Mouse (Mus musculus) spleen, adult 12 weeks (tissue): ENCODE measurements around the gene Ncdn.

Source experiments
- DNase-seq: peaks from one replicate; pipeline ENCODE4 v3.0.0; 2022; ENCODE audit warnings: low spot score

The Ncdn gene

DNA sequence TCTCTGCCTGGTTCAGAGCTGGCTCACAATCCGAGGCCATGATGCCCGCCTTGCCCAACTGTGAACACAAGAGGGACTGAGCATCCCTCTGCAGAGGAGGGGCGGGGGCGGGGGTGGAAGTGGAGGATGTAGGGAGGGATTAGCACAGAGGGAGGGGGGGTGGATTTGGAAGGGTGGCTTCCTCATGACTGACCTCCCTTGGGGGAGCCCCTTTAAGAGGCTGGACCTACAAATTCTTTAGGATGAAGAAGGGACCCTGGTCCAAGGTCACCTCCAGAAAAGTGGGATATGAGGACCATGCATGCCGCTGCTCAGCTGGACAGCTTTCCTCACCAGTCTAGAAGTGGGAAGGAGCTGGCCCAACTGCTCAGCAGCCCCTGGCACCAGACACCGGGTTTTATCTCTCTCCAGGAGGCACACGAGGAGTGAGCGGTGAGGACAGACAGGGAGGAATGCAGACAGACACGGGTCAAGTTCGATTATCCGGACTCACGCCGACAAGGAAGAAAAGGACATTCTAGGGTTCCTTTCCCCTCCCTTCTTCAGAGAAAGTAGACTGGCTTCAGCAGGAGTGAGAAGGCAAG is 1.1 kb downstream of the Ncdn start:
- DNase-seq: no peak

GRCm38 (mm10) chr4:126751556-126752023 is 1.6 kb downstream of the Ncdn start:
- no peak for DNase-seq

- no peak for DNase-seq
These were observed 2.2 kb downstream of the Ncdn start for GRCm38 (mm10) chr4:126750863-126751555.

- no peak for DNase-seq
These were observed 3.1 kb downstream of the Ncdn start for GRCm38 (mm10) chr4:126750046-126750683.

- no peak for DNase-seq
These were observed 3.7 kb downstream of the Ncdn start for GRCm38 (mm10) chr4:126749553-126749952.

GRCm38 (mm10) chr4:126748381-126748780 is 4.9 kb downstream of the Ncdn start:
- DNase-seq: no peak

- no peak for DNase-seq
These were observed 6.9 kb downstream of the Ncdn start for GRCm38 (mm10) chr4:126746194-126746840.

GRCm38 (mm10) chr4:126745506-126746193 is 7.6 kb downstream of the Ncdn start:
- peak; percentile 40 for DNase-seq

GRCm38 (mm10) chr4:126744831-126745230 is 8.4 kb downstream of the Ncdn start:
- DNase-seq: no peak

DNA sequence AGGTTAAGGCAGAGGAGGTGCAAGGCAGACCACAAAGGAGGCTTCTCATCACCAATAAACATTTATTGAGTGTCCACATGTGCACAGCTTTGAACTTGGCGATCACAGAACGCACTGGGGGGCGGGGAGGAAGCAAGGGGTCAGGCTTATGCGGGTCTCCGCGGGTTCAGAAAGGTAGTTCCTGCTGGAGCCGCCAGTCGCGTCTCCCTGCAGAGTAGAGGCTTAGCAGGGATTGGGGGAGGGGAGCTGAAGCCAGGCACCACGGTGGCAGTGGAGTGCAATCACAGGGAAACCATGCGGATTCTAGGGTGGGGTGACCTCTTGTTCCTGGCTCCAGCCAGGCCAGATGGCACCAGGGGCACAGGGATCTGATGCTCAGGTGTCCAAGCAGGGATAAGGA is 9.5 kb downstream of the Ncdn start:
- no peak for DNase-seq

DNA sequence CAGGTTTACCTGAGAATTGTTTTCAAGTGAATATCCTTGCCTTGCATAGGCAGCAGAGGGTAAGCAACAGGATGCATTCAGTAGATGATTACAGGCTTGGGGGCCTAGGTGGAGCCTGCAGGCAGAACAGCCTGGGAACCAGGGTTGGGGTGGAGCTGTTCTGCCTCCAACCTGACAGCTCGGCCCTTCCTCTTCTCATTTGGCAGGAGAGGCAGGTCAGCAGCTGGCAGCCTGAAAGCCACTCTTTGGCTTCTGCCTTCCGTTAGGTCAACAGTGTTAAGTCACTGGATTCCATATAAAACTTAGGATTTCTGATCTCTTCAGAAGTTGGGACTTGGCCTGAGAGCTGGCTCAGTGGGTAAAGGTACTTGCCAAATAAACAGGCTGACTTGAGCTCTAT is 10.3 kb downstream of the Ncdn start:
- DNase-seq: no peak

GRCm38 (mm10) chr4:126741448-126741847 is 11.8 kb downstream of the Ncdn start:
- DNase-seq: peak; percentile 62

DNA sequence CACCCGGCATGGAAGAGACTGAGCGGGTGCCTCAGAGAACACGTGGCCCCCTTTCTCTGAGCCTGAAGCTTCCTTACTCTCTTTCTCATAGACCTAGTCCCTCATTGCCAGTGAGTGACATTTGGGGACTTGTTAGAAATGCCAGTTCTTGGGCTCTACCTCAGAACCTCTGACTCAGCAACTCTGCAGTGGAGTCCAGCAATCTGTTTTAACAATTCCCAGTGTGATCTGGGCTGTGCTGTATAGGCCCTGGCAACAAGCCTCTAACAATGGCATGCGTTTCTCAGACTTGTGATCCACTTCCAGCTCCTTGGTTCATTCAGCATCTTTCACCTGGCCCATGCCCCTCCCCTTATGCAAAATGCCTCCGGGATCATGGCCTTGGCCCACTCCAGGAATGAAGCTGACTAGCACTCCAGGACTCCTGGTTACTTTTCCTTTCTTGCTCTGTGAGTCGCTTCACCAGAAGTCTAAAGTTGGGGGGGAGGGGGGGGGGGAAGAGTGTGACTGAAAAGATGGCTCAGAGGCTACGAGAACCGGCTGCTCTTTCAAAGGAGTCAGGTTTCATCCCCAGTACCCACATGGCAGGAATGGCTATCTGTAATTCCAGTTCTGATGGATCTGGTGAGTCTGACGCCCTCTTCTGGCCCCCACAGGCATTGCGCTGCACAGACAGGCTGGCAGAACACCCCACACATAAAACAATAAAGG is 13.1 kb downstream of the Ncdn start:
- DNase-seq: no peak

DNA sequence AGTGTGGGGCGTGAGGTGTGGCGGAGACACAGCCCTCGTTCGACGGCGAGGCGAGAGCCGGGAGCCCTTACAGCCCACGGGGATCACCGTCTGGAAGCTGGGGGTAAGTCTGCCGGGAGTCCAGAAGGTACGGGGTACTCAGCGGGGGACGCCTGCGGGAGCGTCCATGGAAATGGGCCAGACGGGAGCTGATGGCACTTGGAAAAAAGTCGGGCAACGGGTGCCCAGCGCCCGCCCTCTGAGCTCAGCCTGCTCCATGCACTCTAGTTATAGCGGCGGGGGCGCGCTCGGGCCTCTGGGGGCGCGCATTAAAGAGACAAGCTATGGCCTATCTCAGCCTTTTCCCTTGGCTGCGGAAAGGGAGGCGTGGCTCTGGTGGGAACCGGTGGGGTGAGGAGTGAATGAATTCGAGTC is 17.2 kb downstream of the Ncdn start, which contains the start of gene Tfap2e:
Gene Tfap2e (minus strand): TSS at position 240 of the 414 bp plus-strand sequence.
- DNase-seq: no peak

DNA sequence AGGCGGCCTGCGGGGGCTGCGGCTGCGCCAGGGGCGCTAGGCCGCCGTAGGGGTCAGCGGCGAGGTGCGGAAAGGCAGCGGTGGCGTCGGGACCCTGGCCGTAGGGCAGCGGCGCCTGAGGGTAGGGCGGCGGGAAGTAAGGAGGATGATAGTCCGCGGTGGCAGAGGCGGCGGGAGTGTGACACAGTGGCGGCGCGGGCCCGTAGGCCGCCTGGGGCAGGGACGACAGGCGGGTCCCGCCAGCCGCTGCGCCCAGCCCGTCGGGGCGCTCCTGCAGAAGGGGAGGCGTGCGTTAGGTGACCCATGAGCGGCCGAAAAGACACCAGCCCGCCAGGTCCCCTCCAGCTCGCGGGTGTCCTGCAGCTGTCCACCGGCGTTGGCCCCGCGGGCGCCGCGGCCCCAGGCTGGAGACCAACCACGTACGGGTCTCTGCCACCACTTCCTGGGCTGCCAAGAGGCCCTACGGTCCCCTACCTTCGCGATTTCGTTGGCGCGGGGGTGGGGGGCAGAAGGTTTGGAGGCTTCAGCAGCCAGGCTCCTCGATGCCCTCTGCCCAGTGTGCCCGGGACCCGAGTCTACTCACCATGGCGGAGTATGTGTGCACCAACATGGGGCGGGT is 17.7 kb downstream of the Ncdn start:
- DNase-seq: no peak

GRCm38 (mm10) chr4:126734700-126735381 is 18.4 kb downstream of the Ncdn start:
- no peak for DNase-seq

GRCm38 (mm10) chr4:126734001-126734603 is 19.1 kb downstream of the Ncdn start:
- no peak for DNase-seq

GRCm38 (mm10) chr4:126732531-126733380 is 20.5 kb downstream of the Ncdn start:
- no peak for DNase-seq

- DNase-seq: no peak
These were observed 21.1 kb downstream of the Ncdn start for GRCm38 (mm10) chr4:126732111-126732510.
